ENCODE assay signal across 11 mouse cellular contexts in genomic region chr4:32677471-32677870, GRCm38 (mm10).
"Had no signal": no experiment of that assay in that cellular context is flagged by ENCODE, and none has a peak within 500 bp of the region (broad histone marks: within the 10 kb centered on the region; RNA-seq: fewer than 3 reads in every experiment).

No protein-coding gene starts in this region.

- DNase-seq: retina, postnatal 1 day; right cerebral cortex, adult 18-20 months; right cerebral cortex, postnatal 14 days; right cerebral cortex, postnatal 25 days; right cerebral cortex, postnatal 4 days; spleen, adult 18-20 months; thymus, adult 2 months; thymus, postnatal 14 days; thymus, postnatal 25 days; thymus, postnatal 36 days; thymus, postnatal 4 days had no signal
